Mouse (Mus musculus): ENCODE measurements around the gene A630001G21Rik. TPM values are rescaled to one million over a fixed set of nuclear protein-coding genes. Genes with fewer than 3 reads are reported as not detected.

A630001G21Rik gene
- total and polyA plus RNA-seq, 2 experiments from 2014 or later, result 0.60 TPM; not detected in 1

DNA sequence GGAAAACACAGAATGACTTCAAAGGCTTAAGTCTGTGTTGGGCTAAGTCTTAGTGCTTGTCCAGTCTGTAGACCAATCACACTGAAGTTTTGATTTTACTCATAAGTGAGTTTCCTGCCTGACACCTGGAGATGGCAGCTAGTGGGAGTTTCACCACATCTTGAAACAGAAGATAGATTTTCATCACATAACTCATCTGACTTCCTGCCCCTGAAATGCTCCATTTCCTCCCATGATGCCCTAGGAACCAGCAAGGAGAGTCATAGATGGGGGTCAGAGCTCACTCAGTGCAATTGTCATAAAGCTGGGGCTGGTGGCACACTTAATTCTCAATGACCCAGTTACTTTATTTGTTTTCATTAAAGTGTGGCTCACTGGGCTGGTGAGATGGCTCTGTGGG is 38.6 kb downstream of the A630001G21Rik start:
- Histone ChIP-seq H3K36me3 (replicated peaks; ENCODE audit: control insufficient read depth, insufficient read depth, low read length) (no peaks in the 10 kb centered on the region), H3K9me3 (replicated peaks; ENCODE audit: control insufficient read depth, low read length) (no peaks in the 10 kb centered on the region), H3K4me1 (ENCODE audit: control insufficient read depth, insufficient read depth) (peaks cover 5% of the 10 kb centered on the region; the same call in 1 of the 2 replicates), H3K4me3 (ENCODE audit: low read depth, low read length) (no peak overlapping the region), H3K4me2 (ENCODE audit: low read depth, low read length) (no peak overlapping the region), H3K27me3 (ENCODE audit: control insufficient read depth, insufficient read depth, low read length) (no peaks in the 10 kb centered on the region), H3K27ac (ENCODE audit: low read depth) (no peak overlapping the region), H3K9ac (replicated peaks; ENCODE audit: low read depth, low read length) (no peak overlapping the region)
- DNase-seq (ENCODE audit: low spot score), result no peak
- ATAC-seq (ENCODE audit: insufficient read depth, low read depth), result no peak
- TF ChIP-seq CTCF (IDR thresholded peaks at IDR 0.05; ENCODE audit: low read depth) (no peak), EP300 (IDR thresholded peaks at IDR 0.05; ENCODE audit: low read depth) (no peak)

DNA sequence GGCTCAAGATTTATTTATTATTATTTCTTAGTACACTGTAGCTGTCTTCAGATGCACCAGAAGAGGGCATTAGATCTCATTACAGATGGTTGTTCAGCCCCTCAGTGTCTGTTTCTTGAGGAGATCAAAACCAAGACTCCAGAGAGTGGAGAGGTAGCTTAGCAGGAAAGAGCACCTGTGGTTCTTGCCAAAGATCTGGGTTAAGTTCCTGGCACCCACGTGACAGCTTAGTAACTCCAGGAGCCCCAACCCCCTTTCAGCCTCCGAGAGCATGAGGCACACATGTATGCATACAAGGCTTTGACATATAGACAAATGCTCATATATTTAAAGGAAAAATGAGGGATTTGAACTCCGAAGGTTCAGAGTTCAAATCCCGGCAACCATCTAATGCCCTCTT is 39.4 kb downstream of the A630001G21Rik start:
- ATAC-seq (ENCODE audit: insufficient read depth, low read depth), result no peak
- no peaks in the 10 kb centered on the region for H3K27me3 ChIP-seq (ENCODE audit: control insufficient read depth, insufficient read depth, low read length)
- DNase-seq (ENCODE audit: low spot score), result no peak
- H3K4me1 ChIP-seq (ENCODE audit: control insufficient read depth, insufficient read depth), result peaks cover 5% of the 10 kb centered on the region; the same call in 1 of the 2 replicates
- H3K4me2 ChIP-seq (ENCODE audit: low read depth, low read length), result no peak overlapping the region
- TF ChIP-seq CTCF (IDR thresholded peaks at IDR 0.05; ENCODE audit: low read depth) (no peak), EP300 (IDR thresholded peaks at IDR 0.05; ENCODE audit: low read depth) (no peak)
- H3K36me3 ChIP-seq (replicated peaks; ENCODE audit: control insufficient read depth, insufficient read depth, low read length), result no peaks in the 10 kb centered on the region
- H3K9ac ChIP-seq (replicated peaks; ENCODE audit: low read depth, low read length), result no peak overlapping the region
- no peak overlapping the region for H3K27ac ChIP-seq (ENCODE audit: low read depth)
- no peak overlapping the region for H3K4me3 ChIP-seq (ENCODE audit: low read depth, low read length)
- 91% methylated on average over 4 of the region's 4 CpGs for WGBS
- H3K9me3 ChIP-seq (replicated peaks; ENCODE audit: control insufficient read depth, low read length), result no peaks in the 10 kb centered on the region

DNA sequence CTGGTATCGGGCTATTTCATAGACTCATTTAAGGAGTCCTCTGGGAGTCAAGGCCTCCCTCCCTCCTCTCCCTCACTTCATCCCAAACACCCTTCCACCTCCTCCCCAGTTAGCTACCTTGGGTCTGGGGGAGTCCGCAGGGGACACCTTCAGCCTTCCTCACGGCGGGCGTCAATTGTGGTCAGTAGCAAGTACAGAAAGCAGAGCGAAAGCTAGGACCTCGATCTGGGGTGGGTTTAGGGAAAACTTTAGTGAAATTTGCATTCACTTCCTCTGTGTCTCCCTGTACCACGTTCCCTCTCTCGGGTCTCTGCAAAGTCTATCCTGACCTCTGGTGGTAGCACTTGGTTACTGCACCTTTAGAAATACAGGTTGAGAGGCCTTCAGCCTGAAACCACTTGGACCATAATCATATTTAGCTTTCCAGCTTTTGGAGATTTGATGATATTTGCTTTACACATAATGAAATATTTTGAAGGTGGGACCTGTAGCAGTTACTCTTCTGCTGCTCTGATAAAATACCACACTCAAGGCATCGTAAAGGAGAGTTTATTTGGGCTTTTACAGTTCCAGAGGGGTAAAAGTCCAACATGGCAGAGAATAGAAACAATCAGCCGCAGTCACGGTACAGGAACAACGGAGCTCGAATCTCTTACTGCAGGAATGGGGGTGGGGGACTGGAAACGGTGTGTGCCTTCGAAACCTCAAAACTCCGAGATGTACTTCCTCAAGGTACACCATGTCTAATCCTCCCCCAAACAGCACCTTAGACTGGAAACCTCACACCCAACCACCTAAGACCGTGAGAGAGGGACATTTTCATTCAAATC is 41.9 kb downstream of the A630001G21Rik start:
- Histone ChIP-seq H3K4me2 (ENCODE audit: low read depth, low read length) (peak overlapping the region; percentile 60), H3K4me1 (ENCODE audit: control insufficient read depth, insufficient read depth) (peaks cover 5% of the 10 kb centered on the region; the same call in 1 of the 2 replicates), H3K4me3 (ENCODE audit: low read depth, low read length) (peak overlapping the region; percentile 40), H3K36me3 (replicated peaks; ENCODE audit: control insufficient read depth, insufficient read depth, low read length) (no peaks in the 10 kb centered on the region), H3K9me3 (replicated peaks; ENCODE audit: control insufficient read depth, low read length) (no peaks in the 10 kb centered on the region), H3K9ac (replicated peaks; ENCODE audit: low read depth, low read length) (no peak overlapping the region), H3K27ac (ENCODE audit: low read depth) (peak overlapping the region; percentile 60; the same call in 1 of the 2 replicates), H3K27me3 (ENCODE audit: control insufficient read depth, insufficient read depth, low read length) (no peaks in the 10 kb centered on the region)
- 33% methylated on average over 18 of the region's 18 CpGs for WGBS
- TF ChIP-seq EP300 (IDR thresholded peaks at IDR 0.05; ENCODE audit: low read depth) (no peak), CTCF (IDR thresholded peaks at IDR 0.05; ENCODE audit: low read depth) (peak; percentile 96)
- peak; percentile 67 for ATAC-seq (ENCODE audit: insufficient read depth, low read depth)
- DNase-seq (ENCODE audit: low spot score), result peak; percentile 71

DNA sequence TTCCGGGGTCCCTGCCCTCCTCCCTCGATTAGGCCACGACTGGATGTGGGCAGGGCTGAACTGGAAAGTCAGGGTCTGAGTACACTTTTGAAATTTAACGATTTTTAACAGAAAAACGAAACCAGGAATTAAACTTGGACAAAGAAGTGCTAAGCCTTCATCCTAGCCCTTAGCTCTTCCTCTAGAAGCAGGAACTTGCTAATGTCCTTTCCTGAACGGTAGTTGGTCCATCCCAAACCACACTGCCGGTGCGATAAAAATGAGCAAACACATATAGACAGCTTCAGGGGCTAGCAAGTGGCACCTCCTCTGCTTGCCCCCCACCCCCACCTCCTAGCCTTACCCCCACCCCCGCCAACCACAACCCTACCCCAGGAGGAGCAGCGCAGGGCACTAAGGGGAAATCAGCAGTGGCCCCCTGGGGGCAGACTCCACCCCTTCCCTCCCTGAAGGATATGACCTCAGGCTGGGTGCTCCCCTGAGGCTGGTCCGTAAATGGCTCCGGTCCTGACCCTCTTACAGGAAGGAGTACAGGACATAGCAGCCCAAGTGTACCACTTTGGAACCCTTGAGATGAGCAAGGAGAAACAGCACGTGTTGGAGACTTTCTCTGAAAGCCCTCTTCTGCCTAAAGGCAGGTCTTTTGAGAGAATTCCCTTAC is 42.9 kb downstream of the A630001G21Rik start:
- TF ChIP-seq CTCF (IDR thresholded peaks at IDR 0.05; ENCODE audit: low read depth), result no peak
- TF ChIP-seq EP300 (IDR thresholded peaks at IDR 0.05; ENCODE audit: low read depth), result no peak
- Histone ChIP-seq H3K4me2 (ENCODE audit: low read depth, low read length) (peak overlapping the region; percentile 60), H3K9me3 (replicated peaks; ENCODE audit: control insufficient read depth, low read length) (no peaks in the 10 kb centered on the region), H3K36me3 (replicated peaks; ENCODE audit: control insufficient read depth, insufficient read depth, low read length) (no peaks in the 10 kb centered on the region), H3K9ac (replicated peaks; ENCODE audit: low read depth, low read length) (no peak overlapping the region), H3K27me3 (ENCODE audit: control insufficient read depth, insufficient read depth, low read length) (no peaks in the 10 kb centered on the region), H3K27ac (ENCODE audit: low read depth) (peak overlapping the region; percentile 60), H3K4me1 (ENCODE audit: control insufficient read depth, insufficient read depth) (peaks cover 5% of the 10 kb centered on the region; the same call in 1 of the 2 replicates), H3K4me3 (ENCODE audit: low read depth, low read length) (peak overlapping the region; percentile 40)
- DNase-seq (ENCODE audit: low spot score), result peak; percentile 18
- peak; percentile 63; the same call in 1 of the 2 replicates for ATAC-seq (ENCODE audit: insufficient read depth, low read depth)
- 60% methylated on average over 13 of the region's 13 CpGs for WGBS

DNA sequence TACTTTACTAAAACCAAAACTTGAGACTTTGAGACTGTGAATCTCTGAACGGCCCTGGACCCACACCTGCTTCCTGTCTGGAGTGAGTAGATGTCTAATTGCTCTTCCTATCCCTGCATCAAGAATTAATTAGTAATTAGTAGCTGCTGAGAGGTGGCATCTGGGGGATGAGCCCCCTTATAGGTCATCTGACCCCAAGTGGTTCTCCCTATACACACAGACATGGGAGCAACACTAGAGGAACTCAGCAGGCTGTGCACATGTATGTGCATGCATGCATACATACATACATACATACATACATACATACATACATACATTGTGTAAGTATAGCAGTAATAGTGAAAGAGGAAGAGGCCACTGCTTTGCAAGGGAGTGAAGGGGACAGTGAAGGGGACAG is 43.9 kb downstream of the A630001G21Rik start:
- no peak overlapping the region for H3K4me2 ChIP-seq (ENCODE audit: low read depth, low read length)
- H3K4me1 ChIP-seq (ENCODE audit: control insufficient read depth, insufficient read depth), result peaks cover 5% of the 10 kb centered on the region; the same call in 1 of the 2 replicates
- 74% methylated on average over 1 of the region's 1 CpGs for WGBS
- H3K27ac ChIP-seq (ENCODE audit: low read depth), result no peak overlapping the region
- no peak for TF ChIP-seq CTCF (IDR thresholded peaks at IDR 0.05; ENCODE audit: low read depth)
- ATAC-seq (ENCODE audit: insufficient read depth, low read depth) (no peak), DNase-seq (ENCODE audit: low spot score) (no peak)
- no peak overlapping the region for H3K4me3 ChIP-seq (ENCODE audit: low read depth, low read length)
- H3K27me3 ChIP-seq (ENCODE audit: control insufficient read depth, insufficient read depth, low read length), result no peaks in the 10 kb centered on the region
- H3K9ac ChIP-seq (replicated peaks; ENCODE audit: low read depth, low read length), result no peak overlapping the region
- no peaks in the 10 kb centered on the region for H3K36me3 ChIP-seq (replicated peaks; ENCODE audit: control insufficient read depth, insufficient read depth, low read length)
- no peaks in the 10 kb centered on the region for H3K9me3 ChIP-seq (replicated peaks; ENCODE audit: control insufficient read depth, low read length)
